In genomic region chr5:116026107-116026506, GRCm38 (mm10) we compare ENCODE assay signal across 32 mouse cellular contexts. TPM values are rescaled to one million over a fixed set of nuclear protein-coding genes. Genes with fewer than 3 reads are reported as not detected.
A peak's percentile ranks its signal among the peaks of the same experiment; 100 is the strongest.
DNase-seq lines count a peak whose midpoint lies in the region; ATAC-seq lines count a peak whose summit lies in the region.
"Had no signal": no experiment of that assay in that cellular context is flagged by ENCODE, and none has a peak within 500 bp of the region (broad histone marks: within the 10 kb centered on the region; RNA-seq: fewer than 3 reads in every experiment).

No protein-coding gene starts in this region.

- peak overlapping the region; percentile 57 for H3K27ac ChIP-seq in heart, embryonic 13.5 days (replicated peaks)
- H3K27ac ChIP-seq in liver, embryonic 13.5 days: peak overlapping the region; percentile 96
- H3K27ac ChIP-seq: forebrain, embryonic 13.5 days; gastrocnemius, adult 2 months; hindbrain, embryonic 12.5 days; kidney, postnatal 0 days; limb, embryonic 15.5 days; midbrain, embryonic 12.5 days had no signal

- peaks cover 7% of the 10 kb centered on the region for H3K27me3 ChIP-seq in heart, embryonic 13.5 days (replicated peaks)
- no peaks in the 10 kb centered on the region for H3K27me3 ChIP-seq in liver, embryonic 13.5 days
- H3K27me3 ChIP-seq: heart, embryonic 12.5 days; hindbrain, embryonic 12.5 days; limb, embryonic 15.5 days had no signal

- no peaks in the 10 kb centered on the region for H3K9me3 ChIP-seq in heart, embryonic 13.5 days
- H3K9me3 ChIP-seq in liver, embryonic 13.5 days (replicated peaks): no peaks in the 10 kb centered on the region
- H3K9me3 ChIP-seq: forebrain, embryonic 13.5 days; heart, embryonic 12.5 days; hindbrain, embryonic 12.5 days; limb, embryonic 15.5 days; midbrain, embryonic 12.5 days had no signal

- no peak for DNase-seq in heart, postnatal 4 days
- no peak for DNase-seq in liver, embryonic 13.5 days
- no peak for DNase-seq in ovary, postnatal 10 days (ENCODE audit: low spot score)
- DNase-seq in MN1 (ENCODE audit: low spot score): no peak
- no peak for DNase-seq in kidney, adult 11 months
- DNase-seq: adrenal gland, adult 2 months; cerebellum, adult 18-20 months; cerebellum, postnatal 14 days; gastrocnemius, adult 2 months; heart, postnatal 14 days; kidney, adult 18-20 months; layer of hippocampus, adult 9-11 months; left cerebral cortex, postnatal 4 days; right cerebral cortex, postnatal 14 days; spleen, adult 18-20 months had no signal

- H3K36me3 ChIP-seq in heart, embryonic 13.5 days: peaks cover 15% of the 10 kb centered on the region
- peaks cover 18% of the 10 kb centered on the region for H3K36me3 ChIP-seq in liver, embryonic 13.5 days

- H3K4me2 ChIP-seq in heart, embryonic 13.5 days: peak overlapping the region; percentile 48
- peak overlapping the region; percentile 93 for H3K4me2 ChIP-seq in liver, embryonic 13.5 days
- H3K4me2 ChIP-seq: forebrain, embryonic 13.5 days; hindbrain, embryonic 12.5 days; limb, embryonic 15.5 days; midbrain, embryonic 12.5 days had no signal

- peaks cover 46% of the 10 kb centered on the region for H3K4me1 ChIP-seq in heart, embryonic 13.5 days
- peaks cover 84% of the 10 kb centered on the region for H3K4me1 ChIP-seq in liver, embryonic 13.5 days (replicated peaks)

- H3K9ac ChIP-seq in heart, embryonic 13.5 days: no peak overlapping the region
- H3K9ac ChIP-seq in liver, embryonic 13.5 days: peak overlapping the region; percentile 94
- H3K9ac ChIP-seq: forebrain, embryonic 13.5 days; heart, embryonic 12.5 days; hindbrain, embryonic 12.5 days; limb, embryonic 15.5 days; midbrain, embryonic 12.5 days had no signal

- no peak overlapping the region for H3K4me3 ChIP-seq in heart, embryonic 13.5 days
- H3K4me3 ChIP-seq in liver, embryonic 13.5 days (replicated peaks): peak overlapping the region; percentile 42
- H3K4me3 ChIP-seq: forebrain, embryonic 13.5 days; gastrocnemius, adult 2 months; heart, embryonic 12.5 days; hindbrain, embryonic 12.5 days; limb, embryonic 15.5 days; midbrain, embryonic 12.5 days had no signal

- WGBS in heart, embryonic 13.5 days: 68% methylated on average over 5 of the region's 5 CpGs
- 24% methylated on average over 5 of the region's 5 CpGs for WGBS in liver, embryonic 13.5 days (ENCODE audit: insufficient replicate concordance)

- ATAC-seq in heart, embryonic 13.5 days (ENCODE audit: extremely low read depth, insufficient number of reproducible peaks, low FRiP score, low TSS enrichment): no peak
- peak; percentile 42 for ATAC-seq in erythroblast, adult 5-6 weeks (replicated peaks; ENCODE audit: low FRiP score, poor library complexity, severe bottlenecking)
- no peak for ATAC-seq in liver, embryonic 13.5 days (ENCODE audit: low read depth)
- ATAC-seq: CD4-positive, CD25-positive, alpha-beta regulatory T cell, adult 4 months; forebrain, embryonic 13.5 days; lung, postnatal 0 days had no signal

RNA-seq across cellular contexts. Expression of gene Prkab1, which starts 1.8 kb away (rescaled TPM):
- polyA plus RNA-seq in heart, embryonic 13.5 days (2015; fragmentation: Nextera tagmentation; extraction: Ambion mirVana): 43.1 and 43.9 TPM in 2 replicates
- 10 to 100 TPM; 67.9 to 72.7 TPM for total RNA-seq in heart, postnatal 4 days (2021)
- total RNA-seq in erythroblast, adult 5-6 weeks (2015; ENCODE audit: low replicate concordance): 71.5 and 102 TPM in 2 replicates
- total RNA-seq in erythroblast, adult 5-6 weeks (2017; ENCODE audit: low replicate concordance): 50.3 and 72.4 TPM in 2 replicates
- polyA plus RNA-seq in liver, embryonic 13.5 days (2015; fragmentation: Nextera tagmentation; extraction: Ambion mirVana): 76.1 and 81.9 TPM in 2 replicates

RNA-seq across cellular contexts. Expression of gene Tmem233, which starts 56.9 kb away (rescaled TPM):
- polyA plus RNA-seq in heart, embryonic 13.5 days (2015; fragmentation: Nextera tagmentation; extraction: Ambion mirVana): 0.05 TPM in 1 of 2 replicates, not detected in the other
- total RNA-seq in heart, postnatal 4 days (2021): not detected
- total RNA-seq in erythroblast, adult 5-6 weeks (2015; ENCODE audit: low replicate concordance): not detected in 2 replicates
- not detected in 2 replicates for total RNA-seq in erythroblast, adult 5-6 weeks (2017; ENCODE audit: low replicate concordance)
- polyA plus RNA-seq in liver, embryonic 13.5 days (2015; fragmentation: Nextera tagmentation; extraction: Ambion mirVana): not detected in 2 replicates
- total RNA-seq: adrenal gland, adult 2 months; heart, postnatal 14 days; left cerebral cortex, postnatal 4 days; monocyte, adult 5-6 weeks had no signal
- polyA plus RNA-seq: adrenal gland, adult 2 months; CD4-positive, CD25-positive, alpha-beta regulatory T cell, adult 4 months; embryonic facial prominence, embryonic 11.5 days; forebrain, embryonic 13.5 days; frontal cortex, adult 2 months; gonadal fat pad, adult 2 months; heart, embryonic 12.5 days; hindbrain, embryonic 12.5 days; kidney, postnatal 0 days; large intestine, adult 2 months; midbrain, embryonic 12.5 days; neural tube, embryonic 11.5 days; thymus, postnatal 0 days had no signal
